8 mouse cellular contexts compared by ENCODE assay signal in genomic region chr13:13573572-13574257, GRCm38 (mm10). TPM values are rescaled to one million over a fixed set of nuclear protein-coding genes. Genes with fewer than 3 reads are reported as not detected.
DNase-seq lines count a peak whose midpoint lies in the region; ATAC-seq and TF ChIP-seq lines count a peak whose summit lies in the region.

No protein-coding gene starts in this region.

- H3K36me3 ChIP-seq in midbrain, embryonic 14.5 days (ENCODE audit: control insufficient read depth, insufficient read depth, low read length), result no peaks in the 10 kb centered on the region
- no peaks in the 10 kb centered on the region for H3K36me3 ChIP-seq in midbrain, embryonic 10.5 days

- 72% methylated on average over 5 of the region's 5 CpGs for WGBS in midbrain, embryonic 14.5 days
- 75% methylated on average over 5 of the region's 5 CpGs for WGBS in midbrain, embryonic 10.5 days

- TF ChIP-seq CTCF in left cerebral cortex, adult 2 months (IDR thresholded peaks at IDR 0.05), result no peak

- no peak overlapping the region for H3K27ac ChIP-seq in midbrain, embryonic 14.5 days (replicated peaks; ENCODE audit: low read depth, low read length)
- H3K27ac ChIP-seq in midbrain, embryonic 10.5 days (replicated peaks), result no peak overlapping the region
- H3K27ac ChIP-seq in left cerebral cortex, adult 2 months, result peak overlapping the region; percentile 82

- H3K4me1 ChIP-seq in midbrain, embryonic 14.5 days (ENCODE audit: control insufficient read depth, insufficient read depth, low read length), result no peaks in the 10 kb centered on the region
- peaks cover 10% of the 10 kb centered on the region for H3K4me1 ChIP-seq in midbrain, embryonic 10.5 days

- intact Hi-C loops in left cerebral cortex, adult 2 months (cut with DNase I), result loop anchor here (1.0 kb wide), 2 partner anchors 18 to 27 kb away; no protein-coding TSS in a partner anchor

- no peaks in the 10 kb centered on the region for H3K9me3 ChIP-seq in midbrain, embryonic 14.5 days (ENCODE audit: control insufficient read depth, low read length)
- H3K9me3 ChIP-seq in midbrain, embryonic 10.5 days (replicated peaks), result no peaks in the 10 kb centered on the region

- no peak for ATAC-seq in midbrain, embryonic 14.5 days (ENCODE audit: low FRiP score, low TSS enrichment)
- ATAC-seq in megakaryocyte-erythroid progenitor cell, adult 5-6 weeks (replicated peaks; ENCODE audit: low FRiP score, low TSS enrichment, poor library complexity, severe bottlenecking), result no peak

- peak; percentile 34 for DNase-seq in midbrain, embryonic 14.5 days
- no peak for DNase-seq in midbrain, embryonic 10.5 days (ENCODE audit: low spot score)
- DNase-seq in cerebellum, adult 18-20 months, result peak; percentile 93 to 94
- peak; percentile 84 for DNase-seq in heart, adult 8-10 months (ENCODE audit: low spot score)
- DNase-seq in left cerebral cortex, adult 2 months (ENCODE audit: extremely low spot score in 1 of 2, low spot score in 2 of 2), result peak; percentile 27 to 64
- DNase-seq in right cerebral cortex, adult 2 months (ENCODE audit: low spot score in 2 of 2), result peak; percentile 37 to 55
- DNase-seq in retina, postnatal 1 day, result no peak

- H3K27me3 ChIP-seq in midbrain, embryonic 14.5 days (ENCODE audit: control insufficient read depth, insufficient read depth, low read length), result no peaks in the 10 kb centered on the region
- no peaks in the 10 kb centered on the region for H3K27me3 ChIP-seq in midbrain, embryonic 10.5 days (ENCODE audit: low read depth, poor library complexity, severe bottlenecking)

- no peak overlapping the region for H3K4me2 ChIP-seq in midbrain, embryonic 14.5 days (ENCODE audit: low read length)

- H3K4me3 ChIP-seq in midbrain, embryonic 14.5 days (replicated peaks; ENCODE audit: low read depth, low read length), result no peak overlapping the region
- H3K4me3 ChIP-seq in midbrain, embryonic 10.5 days, result no peak overlapping the region
- H3K4me3 ChIP-seq in left cerebral cortex, adult 2 months, result no peak overlapping the region

- H3K9ac ChIP-seq in midbrain, embryonic 14.5 days (replicated peaks; ENCODE audit: low read length), result no peak overlapping the region

RNA-seq across cellular contexts. Expression of gene Lyst, which starts 16.5 kb away (rescaled TPM):
- polyA plus RNA-seq in midbrain, embryonic 14.5 days (2014; fragmentation: Nextera tagmentation; extraction: Ambion mirVana), result 6.4 and 8.8 TPM in 2 replicates
- polyA plus RNA-seq in midbrain, embryonic 10.5 days (2016; fragmentation: Nextera tagmentation; extraction: Ambion mirVana), result 1.9 and 3.3 TPM in 2 replicates
- total RNA-seq in heart, adult 8-10 months (2022), result 1 to 10 TPM; 6.1 to 9.4 (median 7.7) TPM
- total RNA-seq in left cerebral cortex, adult 2 months (2021), result 10 to 100 TPM; 63.2 to 64.6 TPM
- 19.3 and 24.9 TPM in 2 replicates for total RNA-seq in megakaryocyte-erythroid progenitor cell, adult 5-6 weeks (2014; fragmentation: Nextera tagmentation)
- 10.1 TPM in 2 replicates for total RNA-seq in megakaryocyte-erythroid progenitor cell, adult 5-6 weeks (2017)

Comparison
In these comparisons a context has a peak if more than half of its experiments do, and no peak if none do; other contexts are left out.
1. DNase-seq: peak in midbrain, embryonic 14.5 days (single experiment), cerebellum, adult 18-20 months (2 of 2), heart, adult 8-10 months (single experiment), left cerebral cortex, adult 2 months (2 of 2) and right cerebral cortex, adult 2 months (2 of 2); none in midbrain, embryonic 10.5 days (single experiment) and retina, postnatal 1 day (single experiment).